Mouse (Mus musculus) forebrain, postnatal 0 days (tissue): ENCODE measurements around the gene Tmem51. TPM values are rescaled to one million over a fixed set of nuclear protein-coding genes. Genes with fewer than 3 reads are reported as not detected.

ENCODE experiments used
- ATAC-seq: fragments of 200-750 bp; cut with Nextera tagmentation; 2 replicates; pipeline ENCODE4 v1.8.0; 2017; ENCODE audit warnings: mild to moderate bottlenecking, moderate library complexity
- DNase-seq: peaks from one replicate; pipeline ENCODE4 v3.0.0-alpha.2; 2015
- H3K27ac ChIP-seq: fragments of 300-500 bp; sonication (generic); 2 replicates; pipeline ENCODE4 v1.5.1; 2014; ENCODE audit warnings: low read depth, mild to moderate bottlenecking, antibody characterized with exemption, low read length, moderate library complexity, mixed read lengths
- H3K27me3 ChIP-seq: fragments of 300-500 bp; sonication (generic); 2 replicates; pipeline ENCODE4 v1.6.1; 2014; ENCODE audit warnings: mild to moderate bottlenecking, low read length, mixed read lengths; ENCODE audit not compliant: insufficient read depth
- H3K36me3 ChIP-seq: fragments of 300-500 bp; sonication (generic); 2 replicates; pipeline ENCODE4 v1.6.1; 2014; ENCODE audit warnings: mild to moderate bottlenecking, moderate library complexity; ENCODE audit not compliant: insufficient read depth
- H3K4me1 ChIP-seq: fragments of 300-500 bp; sonication (generic); 2 replicates; pipeline ENCODE4 v1.6.1; 2014; ENCODE audit warnings: antibody characterized with exemption; ENCODE audit not compliant: insufficient read depth
- H3K4me2 ChIP-seq: fragments of 300-500 bp; sonication (generic); 2 replicates; pipeline ENCODE4 v1.6.1; 2014; ENCODE audit warnings: low read depth, mild to moderate bottlenecking, moderate library complexity
- H3K4me3 ChIP-seq: fragments of 300-500 bp; sonication (generic); 2 replicates; pipeline ENCODE4 v1.5.1; 2014; ENCODE audit warnings: low read depth, low read length, mixed read lengths
- H3K9ac ChIP-seq: fragments of 300-500 bp; sonication (generic); 2 replicates; pipeline ENCODE4 v1.6.1; 2014; ENCODE audit warnings: mild to moderate bottlenecking
- H3K9me3 ChIP-seq: fragments of 300-500 bp; sonication (generic); 2 replicates; pipeline ENCODE4 v1.6.1; 2016; ENCODE audit warnings: low read length
- CTCF ChIP-seq: sonication (generic); IDR thresholded peaks from 2 replicates; pipeline ENCODE4 v1.5.1; 2016; ENCODE audit warnings: antibody characterized with exemption, control low read depth, low read depth
- WGBS: fragments of 180-500 bp; shearing (Covaris S2); extraction: QIAGEN DNeasy Blood & Tissue Kit; methylation state at CpG from one replicate; pipeline ENCODE4 v1.1.7; 2014; 5-methylcytosine and 5-hydroxymethylcytosine counted together
- polyA plus RNA-seq: library from polyadenylated mRNA; unstranded; fragments of >200 nt; fragmentation: Nextera tagmentation; extraction: Ambion mirVana; gene quantifications from 2 replicates; pipeline ENCODE4 v1.2.1, GENCODE M21; 2015
- total RNA-seq: library from RNA; depleted of rRNA; stranded (reverse); fragments of >200 nt; gene quantifications from 2 replicates; pipeline ENCODE4 v1.2.3, GENCODE M21; 2014

The Tmem51 gene
- total and polyA plus RNA-seq, 2 experiments from 2014 or later = 3.5 to 7.4 TPM

GRCm38 (mm10) chr4:142044452-142044851 is 39.7 kb downstream of the Tmem51 start:
- no peak for ATAC-seq
- H3K4me3 ChIP-seq = no peak overlapping the region
- H3K9me3 ChIP-seq = no peaks in the 10 kb centered on the region
- no peak for DNase-seq
- H3K4me2 ChIP-seq = no peak overlapping the region
- H3K27me3 ChIP-seq = no peaks in the 10 kb centered on the region
- no peak overlapping the region for H3K9ac ChIP-seq
- H3K36me3 ChIP-seq = no peaks in the 10 kb centered on the region
- H3K27ac ChIP-seq = no peak overlapping the region
- WGBS = 73% methylated on average over 12 of the region's 12 CpGs
- no peak for TF ChIP-seq CTCF
- H3K4me1 ChIP-seq = no peaks in the 10 kb centered on the region

DNA sequence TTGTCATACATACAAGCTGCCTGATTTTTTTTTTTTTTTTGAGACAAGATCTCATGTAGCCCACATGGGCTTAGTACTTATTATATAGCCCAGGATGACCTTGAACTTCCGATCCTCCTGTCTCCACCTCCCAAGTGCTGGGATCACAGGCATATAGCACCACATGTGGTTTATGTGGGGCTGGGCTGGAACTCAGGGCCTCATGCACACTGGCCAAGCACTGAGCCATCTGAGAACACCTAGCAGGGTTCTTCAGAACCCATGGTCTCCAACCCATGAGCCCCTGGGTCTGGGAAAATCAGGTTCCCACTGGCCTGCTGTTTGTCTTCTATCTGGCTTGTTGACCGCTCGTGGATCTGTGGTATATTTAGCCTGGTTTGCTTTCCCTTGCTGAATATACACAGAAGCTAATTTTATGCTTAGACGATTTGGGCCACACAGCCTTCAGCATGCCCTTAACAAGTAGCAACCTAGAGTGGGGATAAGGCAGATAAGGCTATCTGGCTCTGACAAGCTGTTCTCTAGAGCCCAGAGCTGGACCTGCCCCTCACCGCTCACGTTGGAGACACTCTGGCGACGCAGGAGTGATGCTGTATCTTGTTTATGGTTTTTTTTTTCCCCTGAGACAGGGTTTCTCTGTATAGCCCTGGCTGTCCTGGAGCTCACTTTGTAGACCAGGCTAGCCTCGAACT is 44.3 kb downstream of the Tmem51 start:
- TF ChIP-seq CTCF = no peak
- no peaks in the 10 kb centered on the region for H3K27me3 ChIP-seq
- DNase-seq (no peak), ATAC-seq (no peak)
- H3K27ac ChIP-seq = no peak overlapping the region
- no peaks in the 10 kb centered on the region for H3K36me3 ChIP-seq
- H3K9ac ChIP-seq = no peak overlapping the region
- no peaks in the 10 kb centered on the region for H3K4me1 ChIP-seq
- H3K4me2 ChIP-seq = no peak overlapping the region
- H3K4me3 ChIP-seq = no peak overlapping the region
- WGBS = 93% methylated on average over 9 of the region's 9 CpGs
- no peaks in the 10 kb centered on the region for H3K9me3 ChIP-seq

DNA sequence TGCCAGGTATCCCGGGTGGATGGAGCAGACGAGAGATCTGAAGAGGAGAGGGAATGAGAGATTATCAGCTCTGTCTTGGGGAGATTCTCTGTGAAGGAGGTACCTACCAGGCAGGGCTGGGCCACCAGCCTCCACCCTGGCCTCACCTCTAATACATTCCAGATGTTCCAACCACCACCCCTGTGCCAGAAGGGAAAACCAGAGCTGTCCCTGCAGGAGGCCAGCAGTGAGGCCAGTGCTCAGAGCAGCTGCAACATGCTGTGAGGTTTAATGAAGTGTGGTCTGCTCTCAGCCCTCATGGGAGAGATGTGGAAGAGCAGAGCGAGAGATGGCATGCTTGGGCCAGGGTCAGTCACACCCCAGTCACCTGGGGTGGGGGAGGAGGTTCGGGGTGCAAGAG is 46.2 kb downstream of the Tmem51 start:
- Histone ChIP-seq H3K36me3 (no peaks in the 10 kb centered on the region), H3K9ac (no peak overlapping the region), H3K4me2 (no peak overlapping the region), H3K4me1 (no peaks in the 10 kb centered on the region), H3K9me3 (no peaks in the 10 kb centered on the region), H3K4me3 (no peak overlapping the region), H3K27me3 (no peaks in the 10 kb centered on the region), H3K27ac (no peak overlapping the region)
- no peak for TF ChIP-seq CTCF
- 59% methylated on average over 4 of the region's 4 CpGs for WGBS
- ATAC-seq (no peak), DNase-seq (no peak)

- Histone ChIP-seq H3K9me3 (no peaks in the 10 kb centered on the region), H3K27me3 (no peaks in the 10 kb centered on the region), H3K9ac (no peak overlapping the region), H3K36me3 (no peaks in the 10 kb centered on the region), H3K4me3 (no peak overlapping the region), H3K4me1 (no peaks in the 10 kb centered on the region), H3K27ac (no peak overlapping the region), H3K4me2 (no peak overlapping the region)
- ATAC-seq (no peak), DNase-seq (no peak)
- TF ChIP-seq CTCF = no peak
- WGBS = 88% methylated on average over 13 of the region's 13 CpGs
Measured at GRCm38 (mm10) chr4:142028533-142028932, 55.6 kb downstream of the Tmem51 start.

DNA sequence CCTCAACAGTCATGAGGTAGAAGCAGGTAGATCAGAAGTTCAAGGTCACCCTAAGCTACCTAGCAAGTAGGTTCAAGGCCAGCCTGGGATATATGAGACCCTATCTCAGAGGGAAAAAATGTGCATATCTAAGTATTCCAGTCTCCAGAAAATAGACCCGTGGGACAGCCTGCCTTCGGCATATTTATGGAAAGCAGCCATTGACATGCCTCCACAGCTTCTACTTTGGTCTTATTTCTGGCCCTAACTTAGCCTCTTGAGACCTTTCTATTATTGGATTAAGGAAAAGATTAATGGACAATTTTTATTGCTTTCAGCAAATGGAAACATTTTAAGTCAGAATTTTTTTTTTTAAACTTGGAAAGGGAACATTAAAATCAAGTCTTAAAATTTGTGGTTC is 57.1 kb downstream of the Tmem51 start:
- H3K36me3 ChIP-seq = no peaks in the 10 kb centered on the region
- H3K4me1 ChIP-seq = no peaks in the 10 kb centered on the region
- 88% methylated on average over 2 of the region's 2 CpGs for WGBS
- H3K4me2 ChIP-seq = no peak overlapping the region
- ATAC-seq = no peak
- no peak overlapping the region for H3K27ac ChIP-seq
- H3K9me3 ChIP-seq = no peaks in the 10 kb centered on the region
- H3K4me3 ChIP-seq = no peak overlapping the region
- H3K9ac ChIP-seq = no peak overlapping the region
- no peaks in the 10 kb centered on the region for H3K27me3 ChIP-seq
- no peak for TF ChIP-seq CTCF
- DNase-seq = no peak

- H3K27ac ChIP-seq = no peak overlapping the region
- no peak for ATAC-seq
- 94% methylated on average over 2 of the region's 2 CpGs for WGBS
- no peak overlapping the region for H3K9ac ChIP-seq
- no peaks in the 10 kb centered on the region for H3K9me3 ChIP-seq
- no peaks in the 10 kb centered on the region for H3K4me1 ChIP-seq
- no peak overlapping the region for H3K4me2 ChIP-seq
- DNase-seq = no peak
- no peak overlapping the region for H3K4me3 ChIP-seq
- TF ChIP-seq CTCF = no peak
- no peaks in the 10 kb centered on the region for H3K36me3 ChIP-seq
- H3K27me3 ChIP-seq = no peaks in the 10 kb centered on the region
Measured at GRCm38 (mm10) chr4:142024536-142024935, 59.6 kb downstream of the Tmem51 start.

- Histone ChIP-seq H3K9ac (no peak overlapping the region), H3K36me3 (no peaks in the 10 kb centered on the region), H3K4me2 (no peak overlapping the region), H3K4me1 (no peaks in the 10 kb centered on the region), H3K9me3 (no peaks in the 10 kb centered on the region), H3K27me3 (no peaks in the 10 kb centered on the region), H3K27ac (no peak overlapping the region), H3K4me3 (no peak overlapping the region)
- no peak for ATAC-seq
- no peak for DNase-seq
- TF ChIP-seq CTCF = no peak
- WGBS = 77% methylated on average over 4 of the region's 4 CpGs
Measured at GRCm38 (mm10) chr4:142023166-142023565, 60.9 kb downstream of the Tmem51 start.
